Mouse (Mus musculus): ENCODE results near the gene Wasf2. TPM values are rescaled to one million over a fixed set of nuclear protein-coding genes. Genes with fewer than 3 reads are reported as not detected.
A peak's percentile ranks its signal among the peaks of the same experiment; 100 is the strongest.

Gene Wasf2
- polyA plus RNA-seq, 1 experiment from 2014 or later = 49.1 TPM

- no peak for ATAC-seq (ENCODE audit: low FRiP score)
- no peak overlapping the region for H3K27ac ChIP-seq
Measured at GRCm38 (mm10) chr4:133103525-133104193, 26.6 kb upstream of the Wasf2 start.

DNA sequence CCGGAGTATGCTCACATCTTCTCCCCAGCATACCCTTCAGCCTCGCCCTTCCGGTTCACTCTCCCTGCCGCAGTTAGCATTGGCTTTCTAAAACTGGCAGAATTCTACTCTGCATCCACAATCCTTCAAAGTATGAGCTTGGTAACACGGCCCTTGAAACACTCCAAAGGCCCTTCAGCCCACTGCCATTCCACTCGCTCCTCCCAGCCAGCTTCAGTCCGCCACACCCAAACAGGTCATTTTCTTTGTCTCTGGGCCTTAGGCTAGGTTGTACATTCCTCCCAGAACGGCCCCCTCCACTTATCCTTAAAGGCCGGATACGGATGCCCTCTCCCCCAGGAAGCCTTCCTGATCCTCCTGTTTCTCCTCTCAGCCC, 26.1 kb upstream of the Wasf2 start:
- Histone ChIP-seq H3K9ac (no peak overlapping the region), H3K4me1 (peaks cover 19% of the 10 kb centered on the region), H3K27me3 (no peaks in the 10 kb centered on the region), H3K27ac (no peak overlapping the region), H3K9me3 (replicated peaks) (no peaks in the 10 kb centered on the region), H3K4me3 (no peak overlapping the region), H3K36me3 (no peaks in the 10 kb centered on the region), H3K4me2 (replicated peaks) (no peak overlapping the region)
- no peak for ATAC-seq (ENCODE audit: low FRiP score)
- WGBS = 40% methylated on average over 10 of the region's 10 CpGs

More at GRCm38 (mm10) chr4:133103525-133104193, 26.6 kb upstream of the Wasf2 start:
- Histone ChIP-seq H3K4me2 (replicated peaks) (no peak overlapping the region), H3K4me3 (no peak overlapping the region), H3K9ac (no peak overlapping the region), H3K4me1 (peaks cover 19% of the 10 kb centered on the region), H3K9me3 (replicated peaks) (no peaks in the 10 kb centered on the region), H3K36me3 (no peaks in the 10 kb centered on the region), H3K27me3 (no peaks in the 10 kb centered on the region)
- 28% methylated on average over 14 of the region's 16 CpGs for WGBS

DNA sequence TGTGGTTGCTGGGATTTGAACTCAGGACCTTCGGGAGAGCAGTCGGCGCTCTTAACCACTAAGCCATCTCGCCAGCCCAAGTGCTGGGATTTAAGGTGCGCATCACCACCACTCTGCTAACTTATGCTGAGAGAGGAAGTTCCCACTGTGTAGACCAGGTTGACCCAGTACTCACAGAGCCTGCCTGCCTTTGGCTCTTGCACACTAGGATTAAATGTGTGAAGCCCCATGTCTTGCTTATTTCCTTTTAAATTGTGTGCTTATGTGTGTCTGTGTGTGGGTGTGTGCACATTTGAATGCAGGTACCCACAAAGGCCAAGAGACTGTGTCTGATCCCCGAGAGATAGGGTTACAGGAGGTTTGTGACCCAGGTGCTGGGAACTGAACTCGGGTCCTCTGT, 23.6 kb upstream of the Wasf2 start:
- H3K36me3 ChIP-seq = no peaks in the 10 kb centered on the region
- H3K9ac ChIP-seq = no peak overlapping the region
- H3K4me1 ChIP-seq = peaks cover 19% of the 10 kb centered on the region
- no peaks in the 10 kb centered on the region for H3K27me3 ChIP-seq
- no peak overlapping the region for H3K27ac ChIP-seq
- ATAC-seq (ENCODE audit: low FRiP score) = no peak
- no peak overlapping the region for H3K4me2 ChIP-seq (replicated peaks)
- no peak overlapping the region for H3K4me3 ChIP-seq
- no peaks in the 10 kb centered on the region for H3K9me3 ChIP-seq (replicated peaks)
- WGBS = 98% methylated on average over 7 of the region's 7 CpGs

DNA sequence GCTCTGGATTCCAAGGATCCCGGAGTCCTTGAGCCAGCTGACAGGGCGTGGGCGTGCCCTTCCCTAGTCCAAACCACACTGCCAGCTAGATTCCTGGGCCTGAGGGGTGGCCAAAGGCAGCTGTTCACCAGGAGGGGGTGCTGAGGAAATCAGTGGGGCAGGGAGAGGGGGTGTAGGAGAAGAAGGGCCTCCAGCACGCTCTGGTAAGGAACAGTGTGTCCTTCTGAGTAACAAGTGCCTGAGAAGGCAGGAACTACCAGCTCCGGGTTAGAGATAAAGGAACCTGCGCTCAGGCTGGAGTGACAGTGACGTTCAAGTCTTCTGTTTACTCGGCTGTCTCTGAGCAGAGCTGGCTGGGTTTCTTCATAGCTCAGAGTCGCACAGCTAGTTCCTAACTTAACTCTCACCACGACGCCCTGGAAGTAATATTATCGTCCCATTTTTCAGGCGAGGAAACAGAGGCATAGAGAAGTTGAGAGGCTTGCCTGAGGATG, 22.5 kb upstream of the Wasf2 start:
- H3K4me3 ChIP-seq = no peak overlapping the region
- H3K4me2 ChIP-seq (replicated peaks) = no peak overlapping the region
- H3K9me3 ChIP-seq (replicated peaks) = no peaks in the 10 kb centered on the region
- no peak for ATAC-seq (ENCODE audit: low FRiP score)
- H3K4me1 ChIP-seq = peaks cover 16% of the 10 kb centered on the region; the same call in 1 of the 2 replicates
- H3K9ac ChIP-seq = no peak overlapping the region
- 62% methylated on average over 13 of the region's 13 CpGs for WGBS
- no peaks in the 10 kb centered on the region for H3K36me3 ChIP-seq
- no peaks in the 10 kb centered on the region for H3K27me3 ChIP-seq
- H3K27ac ChIP-seq = no peak overlapping the region

- Histone ChIP-seq H3K9ac (no peak overlapping the region), H3K4me3 (no peak overlapping the region), H3K36me3 (no peaks in the 10 kb centered on the region), H3K27ac (peak overlapping the region; percentile 62), H3K4me1 (peaks cover 13% of the 10 kb centered on the region; the same call in 1 of the 2 replicates), H3K27me3 (no peaks in the 10 kb centered on the region), H3K9me3 (replicated peaks) (no peaks in the 10 kb centered on the region), H3K4me2 (replicated peaks) (no peak overlapping the region)
- WGBS = 67% methylated on average over 13 of the region's 13 CpGs
- no peak for ATAC-seq (ENCODE audit: low FRiP score)
Measured at GRCm38 (mm10) chr4:133108481-133109334, 21.6 kb upstream of the Wasf2 start.

DNA sequence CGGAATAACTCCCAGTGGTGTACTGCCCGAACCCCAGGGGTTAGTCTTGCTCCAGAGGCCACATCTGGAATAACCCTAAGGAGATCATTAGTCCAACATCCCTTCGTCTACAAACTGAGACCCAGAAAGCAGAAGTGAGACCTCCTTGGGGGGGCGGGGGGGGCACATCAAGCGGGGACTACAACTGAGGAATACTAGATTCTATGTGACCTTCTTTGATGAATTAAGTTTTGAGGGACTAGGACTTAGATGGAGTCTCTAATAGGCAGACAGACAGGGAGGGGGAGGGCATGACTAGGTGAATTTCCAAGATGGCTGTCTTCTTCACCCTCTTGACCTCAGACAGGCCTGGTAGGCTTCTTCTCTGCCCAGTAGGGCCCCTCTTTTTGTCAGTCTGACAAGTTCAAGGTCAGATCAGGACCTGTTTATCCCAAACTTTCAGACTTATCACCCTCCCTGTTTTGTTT, 20.9 kb upstream of the Wasf2 start:
- H3K4me1 ChIP-seq = 0 out of 2 replicates have a peak, but pooled peaks cover 7% of the 10 kb centered on the region
- H3K4me3 ChIP-seq = no peak overlapping the region
- H3K9ac ChIP-seq = no peak overlapping the region
- H3K27me3 ChIP-seq = no peaks in the 10 kb centered on the region
- no peaks in the 10 kb centered on the region for H3K9me3 ChIP-seq (replicated peaks)
- no peak for ATAC-seq (ENCODE audit: low FRiP score)
- H3K4me2 ChIP-seq (replicated peaks) = no peak overlapping the region
- H3K36me3 ChIP-seq = no peaks in the 10 kb centered on the region
- no peak overlapping the region for H3K27ac ChIP-seq
- 69% methylated on average over 5 of the region's 5 CpGs for WGBS

- ATAC-seq (ENCODE audit: low FRiP score) = no peak
- H3K27me3 ChIP-seq = no peaks in the 10 kb centered on the region
- H3K36me3 ChIP-seq = no peaks in the 10 kb centered on the region
- H3K4me1 ChIP-seq = peaks cover 21% of the 10 kb centered on the region
- H3K27ac ChIP-seq = no peak overlapping the region
- 66% methylated on average over 13 of the region's 13 CpGs for WGBS
- no peaks in the 10 kb centered on the region for H3K9me3 ChIP-seq (replicated peaks)
- no peak overlapping the region for H3K4me3 ChIP-seq
- H3K9ac ChIP-seq = no peak overlapping the region
- H3K4me2 ChIP-seq (replicated peaks) = no peak overlapping the region
Measured at GRCm38 (mm10) chr4:133112175-133112838, 18.0 kb upstream of the Wasf2 start.

DNA sequence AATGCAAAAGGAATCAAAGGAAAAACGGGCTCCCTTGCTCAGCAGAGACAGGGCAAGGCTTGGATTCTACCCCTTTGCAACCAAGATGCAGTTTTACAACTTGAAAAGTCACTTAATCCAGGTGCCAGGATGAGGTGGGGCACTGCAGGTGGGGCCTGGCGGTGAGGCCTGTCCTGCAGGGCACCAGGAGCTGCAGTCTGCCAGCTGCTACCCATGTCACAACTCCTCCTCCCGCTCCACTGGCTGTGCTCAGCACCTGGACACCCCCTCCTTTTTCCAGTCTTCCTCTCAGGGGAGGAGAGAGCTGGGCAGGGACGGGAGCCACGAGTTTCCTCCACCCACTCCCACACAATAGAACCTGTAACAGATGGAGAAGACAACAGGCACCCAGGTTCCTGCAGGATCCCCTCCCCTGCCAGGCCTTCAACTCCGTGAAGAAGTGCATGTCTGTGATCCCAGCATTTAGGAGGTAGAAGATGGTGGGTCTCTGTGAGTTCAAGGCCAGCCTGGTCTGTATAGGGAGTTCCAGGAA, 16.9 kb upstream of the Wasf2 start:
- no peak overlapping the region for H3K27ac ChIP-seq
- H3K9ac ChIP-seq = no peak overlapping the region
- no peaks in the 10 kb centered on the region for H3K27me3 ChIP-seq
- 55% methylated on average over 6 of the region's 6 CpGs for WGBS
- H3K9me3 ChIP-seq (replicated peaks) = no peaks in the 10 kb centered on the region
- no peak overlapping the region for H3K4me2 ChIP-seq (replicated peaks)
- H3K4me1 ChIP-seq = peaks cover 24% of the 10 kb centered on the region
- no peak for ATAC-seq (ENCODE audit: low FRiP score)
- no peaks in the 10 kb centered on the region for H3K36me3 ChIP-seq
- H3K4me3 ChIP-seq = no peak overlapping the region

DNA sequence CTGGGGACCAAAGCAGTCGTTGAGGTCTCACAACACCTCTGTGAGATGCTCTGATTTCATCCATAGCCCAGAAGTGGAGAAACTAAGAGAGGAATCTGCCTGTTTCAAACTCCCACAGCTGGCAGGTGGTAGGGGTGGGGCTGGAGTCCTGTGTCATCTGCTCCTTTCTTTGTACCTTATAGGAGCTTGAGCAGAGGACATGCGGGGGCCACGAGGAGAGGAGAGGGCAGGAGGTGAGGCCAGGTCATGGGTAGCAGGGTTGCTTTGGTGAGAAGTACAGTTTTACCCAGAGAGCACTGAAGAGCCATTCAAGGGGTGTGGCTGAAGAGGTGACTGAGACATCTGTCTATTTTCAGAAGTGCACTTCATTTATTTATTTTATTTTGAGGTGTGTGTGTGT, 15.5 kb upstream of the Wasf2 start:
- no peaks in the 10 kb centered on the region for H3K9me3 ChIP-seq (replicated peaks)
- WGBS = 80% methylated on average over 3 of the region's 3 CpGs
- no peaks in the 10 kb centered on the region for H3K27me3 ChIP-seq

GRCm38 (mm10) chr4:133115721-133116429, 14.4 kb upstream of the Wasf2 start:
- Histone ChIP-seq H3K4me1 (peaks cover 26% of the 10 kb centered on the region), H3K27ac (0 out of 2 replicates have a peak overlapping the region, but pooled peaks have one; percentile 79), H3K4me2 (replicated peaks) (no peak overlapping the region), H3K27me3 (no peaks in the 10 kb centered on the region), H3K9me3 (replicated peaks) (no peaks in the 10 kb centered on the region), H3K4me3 (no peak overlapping the region), H3K36me3 (no peaks in the 10 kb centered on the region), H3K9ac (no peak overlapping the region)
- 67% methylated on average over 14 of the region's 14 CpGs for WGBS
- no peak for ATAC-seq (ENCODE audit: low FRiP score)

More for the DNA sequence above, 15.5 kb upstream of the Wasf2 start:
- no peak overlapping the region for H3K4me3 ChIP-seq
- H3K27ac ChIP-seq = no peak overlapping the region
- ATAC-seq (ENCODE audit: low FRiP score) = no peak
- H3K36me3 ChIP-seq = no peaks in the 10 kb centered on the region
- H3K4me1 ChIP-seq = peaks cover 23% of the 10 kb centered on the region
- no peak overlapping the region for H3K4me2 ChIP-seq (replicated peaks)
- H3K9ac ChIP-seq = no peak overlapping the region

DNA sequence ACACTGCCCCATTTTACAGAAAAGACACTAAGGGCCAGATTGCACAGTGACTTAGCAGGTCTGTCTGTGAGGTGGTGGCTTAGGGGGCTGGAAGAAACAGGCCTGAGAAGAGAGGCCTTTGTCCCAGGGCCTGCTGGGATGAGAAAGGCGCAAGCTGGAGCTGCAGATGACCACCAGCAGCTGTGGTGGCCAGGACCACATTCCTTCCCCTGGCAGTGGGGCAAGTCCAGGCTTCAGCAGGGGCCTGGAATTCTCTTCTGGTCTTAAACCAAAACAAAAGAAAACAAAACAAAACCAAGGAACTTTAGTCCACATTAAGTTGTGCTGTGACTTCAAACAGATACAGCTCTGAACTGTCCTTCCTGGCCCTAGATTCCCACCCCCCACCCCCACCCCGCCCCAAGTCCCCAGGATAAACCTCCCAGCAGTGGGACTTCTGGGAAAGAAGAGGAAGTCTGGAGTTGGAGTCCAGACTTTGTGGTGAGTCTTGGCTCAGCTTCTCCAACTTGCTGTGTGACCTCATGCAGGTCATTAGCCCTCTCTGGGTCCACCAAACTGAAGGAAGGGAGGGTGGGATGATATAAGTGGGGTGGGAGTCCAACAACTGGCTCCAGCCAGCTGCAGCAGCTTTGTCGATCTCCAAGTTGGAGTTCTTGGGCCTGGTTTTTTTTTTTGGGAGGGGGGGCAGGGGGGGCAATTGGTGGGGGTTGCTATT, 13.4 kb upstream of the Wasf2 start:
- H3K9ac ChIP-seq = no peak overlapping the region
- peaks cover 30% of the 10 kb centered on the region for H3K4me1 ChIP-seq
- H3K4me2 ChIP-seq (replicated peaks) = peak overlapping the region; percentile 6; the same call in 1 of the 2 replicates
- 48% methylated on average over 3 of the region's 3 CpGs for WGBS
- no peaks in the 10 kb centered on the region for H3K27me3 ChIP-seq
- no peaks in the 10 kb centered on the region for H3K36me3 ChIP-seq
- no peak for ATAC-seq (ENCODE audit: low FRiP score)
- peak overlapping the region; percentile 79 for H3K27ac ChIP-seq
- no peaks in the 10 kb centered on the region for H3K9me3 ChIP-seq (replicated peaks)
- no peak overlapping the region for H3K4me3 ChIP-seq

All from hindbrain, embryonic 12.5 days (tissue).